Mouse (Mus musculus) heart, adult 9 months (tissue): ENCODE data around the gene Smarca4.

Source experiments
- DNase-seq, 2 experiments: peaks; one replicate each; pipeline ENCODE4 v3.0.0; 2022; ENCODE audit warnings: low spot score in 2 of 2

Gene Smarca4

DNA sequence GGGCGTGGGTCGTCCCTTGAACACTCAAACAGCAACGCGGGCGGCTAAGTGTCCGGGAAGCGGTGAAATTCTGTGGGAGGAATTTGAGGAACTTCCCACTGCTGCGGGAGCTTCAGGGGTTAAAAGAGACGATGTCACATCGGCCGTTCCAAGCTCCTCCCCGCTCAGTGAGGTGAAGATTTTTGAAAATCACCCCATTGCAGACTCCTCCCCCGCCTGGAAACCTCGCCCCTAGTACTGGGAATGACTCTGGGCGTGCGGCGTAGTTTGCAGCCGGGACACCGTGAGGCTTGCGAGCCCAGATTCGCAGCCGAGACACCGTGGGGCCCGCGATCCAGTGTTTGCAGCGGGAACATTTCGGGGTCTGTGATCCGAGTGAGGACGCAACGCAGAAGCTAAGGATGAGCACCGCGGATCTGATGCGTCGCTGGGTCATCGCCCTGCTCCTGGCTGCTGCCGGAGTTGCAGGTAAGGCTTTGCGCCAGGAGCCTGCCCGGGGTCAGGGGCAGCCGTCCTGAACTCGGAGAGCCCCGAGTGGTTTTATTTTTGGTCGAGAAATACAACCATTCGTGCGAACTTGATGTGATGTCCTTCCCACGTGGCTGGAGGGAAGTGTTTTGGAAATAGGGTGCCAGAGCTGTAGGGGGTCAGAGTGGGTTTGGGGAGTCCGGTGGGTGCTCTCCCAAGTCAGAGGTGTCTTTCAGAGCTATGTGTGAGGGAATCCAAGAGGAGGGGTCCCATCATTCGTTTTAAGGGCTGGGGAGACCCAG is 107.6 kb downstream of the Smarca4 start, which contains the start of gene Ldlr:
Gene Ldlr, plus strand, starts transcription at position 107 of the 770 bp plus-strand sequence.
- DNase-seq: peak; percentile 82 to 83

DNA sequence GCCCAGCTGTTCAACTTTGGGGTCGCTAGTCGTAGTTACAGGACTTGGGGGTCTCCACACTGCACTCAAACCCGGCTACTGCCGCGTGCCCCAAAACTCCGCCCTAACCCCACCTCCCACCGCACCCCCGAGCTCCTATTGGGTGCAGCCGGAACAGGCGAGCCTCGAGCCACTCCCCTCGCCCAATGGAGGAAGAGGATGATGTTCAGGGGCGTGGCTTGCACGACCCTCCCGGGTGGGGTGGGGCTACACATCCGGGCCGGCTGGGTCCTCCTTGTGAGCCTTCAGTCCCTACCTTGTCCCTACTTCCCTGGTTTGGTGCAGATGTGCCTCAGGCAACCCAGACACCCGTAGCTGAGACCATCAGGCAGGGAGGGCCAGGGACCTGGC is 108.2 kb downstream of the Smarca4 start:
- DNase-seq: peak; percentile 88 to 89

DNA sequence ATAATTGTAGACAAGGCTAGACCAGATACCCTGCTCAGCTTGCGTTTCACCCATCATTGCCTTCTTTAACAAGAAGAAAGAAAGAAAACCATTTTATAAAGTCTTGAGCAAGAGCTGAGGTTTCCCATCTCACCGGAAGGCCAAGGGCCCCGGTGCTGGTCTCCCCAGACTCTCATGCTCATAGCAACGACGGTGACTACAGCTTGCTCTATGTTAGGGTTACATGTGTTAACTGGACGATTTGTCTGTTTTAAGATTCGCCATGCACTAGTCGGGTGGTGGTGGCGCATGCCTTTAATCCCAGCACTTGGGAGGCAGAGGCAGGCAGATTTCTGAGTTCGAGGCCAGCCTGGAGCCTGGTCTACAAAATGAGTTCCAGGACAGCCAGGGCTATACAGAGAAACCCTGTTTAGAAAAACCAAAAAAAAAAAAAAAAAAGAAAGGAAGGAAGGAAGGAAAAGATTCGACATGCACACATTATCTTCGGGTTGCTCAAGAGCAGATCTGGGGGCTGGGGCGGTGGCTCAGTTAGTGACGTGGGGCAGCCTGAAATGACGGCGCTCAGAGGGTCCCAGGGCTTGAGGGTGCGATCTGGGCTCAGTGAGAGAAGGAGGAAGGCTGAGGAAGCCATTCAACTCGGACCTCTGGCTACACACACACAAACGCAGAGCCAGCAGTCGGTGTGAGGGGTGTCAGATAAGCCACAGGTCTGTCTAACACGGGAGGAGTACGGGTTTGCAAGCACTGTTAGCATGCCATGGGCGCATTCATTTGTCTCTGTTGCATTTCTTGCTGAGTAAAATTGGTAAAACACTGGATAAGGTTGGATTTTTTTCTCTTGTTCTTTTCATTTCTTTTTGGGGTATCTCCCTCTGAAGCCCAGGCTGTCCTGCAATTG is 109.5 kb downstream of the Smarca4 start:
- DNase-seq: no peak

DNA sequence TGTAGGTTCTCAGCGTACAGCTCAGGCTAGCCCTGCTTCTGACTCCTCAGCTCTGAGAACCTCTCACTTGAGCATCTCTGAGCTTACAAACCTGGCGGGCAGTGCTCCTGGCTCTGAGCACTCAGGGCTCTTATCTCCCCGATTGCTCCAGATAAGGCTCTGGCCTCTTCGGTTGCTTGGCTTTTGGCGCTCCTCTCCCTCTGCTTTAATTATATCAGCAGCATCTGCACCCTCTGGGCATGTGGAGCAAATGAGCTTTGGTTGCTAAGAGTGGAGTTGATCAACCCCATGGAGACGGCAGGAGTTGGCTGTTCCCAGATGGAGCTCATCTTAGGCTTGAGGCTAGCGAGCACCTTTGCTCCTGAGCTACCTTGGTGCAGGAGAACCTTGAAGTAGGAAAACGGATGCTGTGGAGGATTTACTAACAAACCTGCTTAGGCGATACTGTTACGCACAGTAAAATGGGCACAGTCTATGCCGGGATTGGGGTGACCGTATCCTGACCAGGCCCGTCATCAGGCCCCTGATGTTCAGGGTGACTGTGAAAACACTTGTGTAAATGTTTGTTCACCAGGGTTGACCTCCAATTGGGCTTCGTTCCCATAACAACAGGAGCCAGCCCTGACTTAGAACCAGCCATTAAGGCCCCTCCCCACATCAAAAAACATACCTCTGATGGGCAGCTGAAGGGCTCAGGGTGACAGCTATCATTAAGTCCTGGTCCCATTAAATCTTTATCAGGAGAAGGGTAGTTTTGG is 110.4 kb downstream of the Smarca4 start:
- no peak for DNase-seq

DNA sequence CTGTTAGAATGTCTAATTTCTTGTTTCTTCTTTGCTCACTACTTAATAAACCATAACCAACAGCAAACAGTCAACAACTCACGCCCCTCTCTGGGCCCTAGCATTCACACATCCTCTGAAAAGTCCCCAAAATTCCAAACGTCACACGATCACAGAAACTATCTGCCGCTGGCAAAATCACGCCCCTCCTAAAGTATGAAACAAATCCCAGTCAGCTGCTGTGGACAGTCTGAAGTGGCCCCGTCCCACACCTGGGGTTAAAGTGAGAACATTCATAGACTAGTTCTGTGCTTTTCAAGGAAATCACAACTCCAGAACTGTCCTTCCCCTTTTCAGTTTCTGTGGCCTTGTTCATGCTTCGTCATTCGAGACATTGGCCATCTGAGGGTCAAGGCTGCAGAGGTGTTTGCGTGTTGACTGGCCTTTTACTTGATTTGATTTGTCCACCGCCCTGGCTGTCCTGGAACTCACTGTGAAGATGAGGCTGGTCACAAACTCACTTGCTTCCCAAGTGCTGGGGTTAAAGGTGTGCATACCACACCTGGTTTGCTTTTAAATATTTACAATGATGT is 112.4 kb downstream of the Smarca4 start:
- DNase-seq: no peak

DNA sequence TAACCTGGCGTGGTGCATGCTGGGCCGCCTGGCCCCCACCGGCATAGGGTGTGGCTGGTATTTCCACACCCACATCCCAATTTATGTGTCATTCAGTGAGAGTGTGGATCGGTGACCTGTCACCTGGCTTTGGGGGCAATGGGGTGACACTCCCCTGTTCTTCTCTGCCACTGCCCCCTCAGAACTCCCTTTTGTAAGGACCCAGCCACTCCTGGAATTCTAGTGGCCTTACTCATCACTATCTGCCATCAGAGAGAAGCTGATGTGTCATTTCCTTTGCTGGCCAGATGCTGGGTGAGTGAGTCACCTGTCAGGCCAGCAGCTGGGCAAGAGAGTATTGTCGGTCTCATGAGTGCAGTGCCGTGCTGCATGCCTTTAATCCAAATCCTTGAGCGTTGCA is 113.3 kb downstream of the Smarca4 start:
- DNase-seq: no peak

DNA sequence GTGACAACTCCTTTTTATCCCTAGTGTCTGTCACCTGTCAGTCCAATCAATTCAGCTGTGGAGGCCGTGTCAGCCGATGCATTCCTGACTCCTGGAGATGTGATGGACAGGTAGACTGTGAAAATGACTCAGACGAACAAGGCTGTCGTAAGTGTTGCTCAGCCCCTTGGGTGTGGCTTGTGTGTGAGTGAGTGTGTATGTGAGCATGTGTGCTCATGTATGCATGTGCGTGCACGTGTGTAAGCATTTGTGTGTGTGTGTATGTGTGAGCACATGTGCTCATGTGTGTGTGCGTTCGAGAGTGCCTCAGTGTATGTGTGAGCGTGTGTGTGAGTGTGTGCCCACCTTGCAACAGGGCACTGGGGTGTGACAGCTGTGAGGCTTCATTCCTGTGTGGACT is 116.3 kb downstream of the Smarca4 start:
- no peak for DNase-seq

DNA sequence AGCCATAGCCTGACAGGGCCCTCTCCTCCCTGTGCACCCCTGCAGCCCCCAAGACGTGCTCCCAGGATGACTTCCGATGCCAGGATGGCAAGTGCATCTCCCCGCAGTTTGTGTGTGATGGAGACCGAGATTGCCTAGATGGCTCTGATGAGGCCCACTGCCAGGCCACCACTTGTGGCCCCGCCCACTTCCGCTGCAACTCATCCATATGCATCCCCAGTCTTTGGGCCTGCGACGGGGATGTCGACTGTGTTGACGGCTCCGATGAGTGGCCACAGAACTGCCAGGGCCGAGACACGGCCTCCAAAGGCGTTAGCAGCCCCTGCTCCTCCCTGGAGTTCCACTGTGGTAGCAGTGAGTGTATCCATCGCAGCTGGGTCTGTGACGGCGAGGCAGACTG is 117.5 kb downstream of the Smarca4 start:
- DNase-seq: no peak

DNA sequence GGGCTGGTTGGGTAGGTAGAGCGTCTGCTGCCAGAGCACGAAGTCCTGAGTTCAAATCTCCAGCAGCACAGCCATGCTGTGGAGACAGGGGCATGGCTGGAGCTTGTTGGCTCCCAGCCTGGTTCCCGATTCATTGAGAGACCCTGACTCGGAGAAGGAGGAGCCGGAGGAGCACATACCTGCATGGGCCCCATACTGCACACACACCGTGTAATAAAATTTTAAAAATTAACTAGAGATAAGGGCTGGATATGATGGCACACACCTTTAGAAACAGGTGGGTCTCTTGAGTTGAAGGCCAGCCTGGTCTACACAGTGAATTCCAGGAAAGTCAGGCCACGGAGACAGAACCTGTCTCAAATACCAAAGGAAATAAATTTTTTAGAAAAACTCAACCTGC is 118.0 kb downstream of the Smarca4 start:
- DNase-seq: no peak

DNA sequence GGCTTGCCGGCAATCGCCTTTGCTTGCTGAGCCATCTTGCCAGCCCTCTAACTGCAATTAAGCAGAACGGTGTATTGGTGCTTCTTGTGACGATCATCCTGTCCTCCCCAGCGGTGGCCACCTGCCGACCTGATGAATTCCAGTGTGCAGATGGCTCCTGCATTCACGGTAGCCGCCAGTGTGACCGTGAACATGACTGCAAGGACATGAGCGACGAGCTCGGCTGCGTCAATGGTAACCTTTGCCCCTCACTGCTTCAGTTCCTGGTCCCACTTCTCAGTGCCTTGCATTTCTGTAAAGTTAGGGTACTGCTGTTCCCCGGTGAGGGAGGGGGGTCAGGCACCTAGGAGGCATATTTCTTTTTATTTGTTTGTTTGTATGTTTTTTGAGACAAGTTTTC is 119.2 kb downstream of the Smarca4 start:
- no peak for DNase-seq

DNA sequence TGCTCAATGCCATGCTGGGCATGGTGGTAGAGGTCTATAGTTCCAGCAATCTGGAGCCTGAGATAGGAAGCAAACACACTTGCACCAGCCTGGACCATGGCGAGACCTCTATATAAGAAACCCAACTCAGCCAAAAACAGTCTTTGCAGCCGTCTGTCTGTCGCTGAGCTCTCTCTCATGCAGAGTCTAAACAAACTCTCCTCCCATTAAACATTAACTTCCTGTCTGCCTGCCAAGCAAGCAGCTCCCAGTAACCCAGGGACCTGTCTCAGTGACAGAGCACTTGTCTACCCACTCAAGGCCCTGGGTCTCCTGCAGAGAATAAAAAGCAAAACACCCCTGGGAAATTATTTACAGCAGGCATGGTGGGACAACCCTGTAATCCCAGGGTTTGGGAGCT is 120.6 kb downstream of the Smarca4 start:
- DNase-seq: no peak

DNA sequence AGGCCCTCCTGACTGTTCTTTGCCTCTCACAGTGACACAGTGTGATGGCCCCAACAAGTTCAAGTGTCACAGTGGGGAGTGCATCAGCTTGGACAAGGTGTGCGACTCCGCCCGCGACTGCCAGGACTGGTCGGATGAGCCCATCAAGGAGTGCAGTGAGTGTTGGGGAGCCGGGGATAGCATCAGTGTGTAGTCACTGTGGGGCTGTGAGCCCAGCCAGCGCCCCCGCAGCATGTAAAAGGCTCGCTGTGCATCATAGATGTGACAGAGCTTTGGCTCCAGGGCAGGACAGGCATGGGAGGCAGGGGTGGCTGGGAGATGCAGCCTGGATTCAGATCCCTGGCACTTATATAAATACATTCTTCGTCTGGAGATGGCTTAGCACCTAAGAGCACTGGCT is 121.2 kb downstream of the Smarca4 start:
- no peak for DNase-seq

DNA sequence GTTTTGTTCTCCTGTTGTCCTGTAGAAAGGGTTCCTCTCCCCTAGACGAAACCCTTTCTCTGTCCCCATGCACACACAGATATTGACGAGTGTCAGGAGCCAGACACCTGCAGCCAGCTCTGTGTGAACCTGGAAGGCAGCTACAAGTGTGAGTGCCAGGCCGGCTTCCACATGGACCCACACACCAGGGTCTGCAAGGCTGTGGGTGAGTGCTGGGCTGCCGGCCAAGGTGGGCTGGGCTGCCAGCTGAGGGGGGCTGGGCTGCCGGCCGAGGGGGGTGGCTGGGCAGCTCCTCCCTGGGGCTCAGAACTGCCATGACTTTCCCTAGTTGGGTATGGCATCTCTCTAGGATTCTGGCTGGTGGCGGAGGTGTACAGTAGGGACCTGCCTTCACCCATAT is 122.8 kb downstream of the Smarca4 start:
- no peak for DNase-seq

DNA sequence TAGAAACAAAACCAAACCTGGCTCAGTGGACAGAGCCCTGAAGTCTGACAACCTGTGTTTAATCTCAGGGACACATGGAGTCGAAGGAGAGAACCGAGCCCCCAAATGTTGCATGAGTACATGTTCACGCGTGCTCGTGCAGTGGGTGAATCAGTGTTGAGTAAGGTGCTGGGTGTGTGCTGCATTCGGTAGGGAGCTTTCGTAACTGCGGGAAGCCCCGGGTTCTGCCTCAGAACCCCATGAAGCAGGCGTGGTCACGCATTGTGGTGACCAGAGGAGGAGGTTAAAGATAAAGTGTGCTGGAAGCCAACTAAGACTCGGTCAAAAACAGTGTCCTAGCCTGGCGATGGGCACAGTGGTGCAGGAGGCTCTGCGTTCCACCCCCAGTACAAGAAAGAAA is 124.5 kb downstream of the Smarca4 start:
- no peak for DNase-seq

DNA sequence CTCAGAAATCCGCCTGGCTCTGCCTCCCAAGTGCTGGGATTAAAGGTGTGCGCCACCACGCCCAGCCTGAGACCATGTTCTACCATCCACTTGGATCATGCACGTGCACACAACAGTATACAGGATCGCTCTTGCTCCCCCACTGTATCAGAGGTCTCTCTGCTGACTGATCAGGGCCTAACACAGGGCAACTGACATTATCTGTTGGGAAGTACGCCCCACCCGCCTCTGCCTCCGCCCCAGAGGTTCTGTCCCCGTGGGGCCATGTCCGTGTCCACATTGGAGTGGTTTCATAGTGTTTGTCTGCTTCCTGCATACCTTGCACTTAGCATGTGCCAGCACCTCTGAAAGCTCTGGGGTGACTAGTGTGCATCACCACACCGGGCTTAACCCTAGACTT is 125.5 kb downstream of the Smarca4 start:
- DNase-seq: no peak

DNA sequence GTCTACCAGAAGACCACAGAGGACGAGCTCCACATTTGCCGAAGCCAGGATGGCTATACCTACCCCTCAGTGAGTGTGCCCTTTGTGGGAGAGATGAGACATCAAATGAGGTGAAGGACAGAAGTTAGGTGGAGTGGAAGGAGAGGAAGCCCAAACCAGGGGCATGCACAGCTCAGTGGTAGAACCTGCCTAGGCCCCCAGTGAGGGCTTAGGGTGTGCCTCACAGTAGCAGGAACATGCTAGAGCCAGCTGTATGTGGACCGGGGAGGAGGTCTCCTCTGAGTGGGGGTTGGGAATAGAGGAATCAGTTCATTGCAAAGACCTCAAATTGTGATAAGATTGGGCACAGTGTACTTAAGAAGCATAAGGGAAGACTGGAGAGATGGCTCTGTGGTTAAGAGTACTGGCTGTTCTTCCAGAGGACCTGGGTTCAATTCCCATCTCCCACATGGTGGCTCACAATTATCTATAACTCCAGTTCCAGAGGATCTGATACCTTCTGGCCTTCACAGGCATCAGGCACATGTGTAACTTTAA is 131.3 kb downstream of the Smarca4 start:
- no peak for DNase-seq

DNA sequence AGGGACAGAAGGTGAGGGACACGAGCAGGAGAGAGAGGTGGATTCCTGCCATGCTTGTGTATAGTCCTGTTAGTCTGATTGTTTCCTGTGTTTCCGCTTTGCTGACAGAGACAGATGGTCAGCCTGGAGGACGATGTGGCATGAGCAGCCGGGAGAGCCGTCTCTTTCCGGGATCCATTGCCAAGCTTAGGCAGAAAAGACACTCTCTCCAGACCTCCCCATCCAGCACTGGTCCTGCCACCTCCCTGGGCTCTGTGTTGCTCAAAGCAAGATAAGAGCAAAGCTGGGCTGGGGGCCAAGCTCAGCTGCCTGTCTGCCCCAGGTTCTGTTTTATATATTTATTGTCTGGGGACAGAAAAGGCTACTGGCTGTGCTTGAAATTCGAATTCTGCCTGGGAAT is 132.1 kb downstream of the Smarca4 start:
- DNase-seq: peak; percentile 65 to 67

DNA sequence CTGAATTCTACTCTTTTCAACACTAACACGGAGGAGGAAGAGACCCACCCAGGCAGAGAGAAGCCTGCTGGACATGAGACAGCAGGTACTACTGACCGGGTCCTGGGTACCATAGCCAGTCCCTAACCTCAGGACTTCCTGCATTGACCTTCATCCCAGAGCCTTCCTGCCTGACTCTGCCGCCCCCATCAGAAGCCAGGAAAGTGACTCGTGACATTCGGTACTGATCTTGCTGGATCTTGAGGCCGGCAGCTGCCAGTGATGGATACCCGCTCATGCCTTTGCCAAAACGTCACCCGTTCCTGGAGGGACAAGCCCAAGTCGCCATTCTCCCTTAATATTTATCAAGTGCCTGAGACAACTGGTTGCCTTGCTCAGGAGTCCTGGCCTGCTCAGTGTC is 132.5 kb downstream of the Smarca4 start:
- DNase-seq: no peak

DNA sequence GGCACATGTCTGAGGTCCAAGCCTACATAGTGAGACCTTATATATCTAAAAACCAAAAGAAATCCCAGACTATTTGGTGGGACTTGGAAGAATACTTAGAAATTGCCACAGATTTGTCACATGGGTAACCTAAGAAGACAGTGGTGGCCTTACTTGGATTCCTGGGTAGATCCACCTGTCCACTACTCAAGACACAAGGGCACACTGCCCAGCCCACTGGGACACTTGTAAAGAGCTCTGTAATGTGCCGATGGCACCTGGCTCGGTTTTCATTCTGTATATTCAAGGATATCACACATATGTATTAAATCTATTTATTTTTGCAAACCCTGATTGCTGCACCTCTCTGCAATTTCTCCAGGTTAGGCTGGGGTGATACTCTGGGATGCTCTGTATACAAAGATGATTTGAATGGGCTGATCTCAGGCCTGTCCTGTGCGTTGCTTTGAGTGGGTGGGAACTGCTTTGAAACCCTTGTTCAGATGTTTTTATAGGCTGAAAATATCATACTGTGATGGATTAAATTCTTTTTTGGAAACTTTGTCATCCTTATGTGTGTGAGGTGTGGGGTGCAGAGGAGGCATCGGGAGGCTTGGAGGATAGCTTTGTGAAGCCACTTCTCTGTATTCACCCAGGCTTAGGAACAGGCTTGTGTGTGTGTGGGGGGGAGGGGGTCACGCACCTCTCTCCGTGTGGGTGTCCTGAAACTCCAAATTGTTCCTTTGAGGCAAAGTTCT is 133.6 kb downstream of the Smarca4 start:
- DNase-seq: no peak

DNA sequence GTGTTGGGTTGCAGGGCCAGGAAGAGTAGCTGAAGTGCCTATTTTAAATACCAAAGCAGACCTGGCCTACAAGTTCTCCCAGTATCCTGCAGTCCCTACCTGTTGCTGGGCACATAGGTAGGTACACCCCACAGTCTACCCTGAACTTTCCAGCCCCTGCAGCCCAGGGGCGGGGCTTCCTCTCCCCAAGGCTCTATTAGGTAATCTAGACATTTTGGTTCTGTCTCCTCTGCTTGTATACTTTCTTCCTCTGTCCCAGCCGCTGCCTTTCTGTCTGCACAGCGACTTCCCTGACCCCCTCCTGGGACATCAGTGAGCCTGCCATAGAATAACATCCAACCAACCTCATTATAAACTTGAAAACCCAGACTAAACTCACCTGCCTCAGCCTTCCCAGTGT is 134.4 kb downstream of the Smarca4 start:
- DNase-seq: no peak

DNA sequence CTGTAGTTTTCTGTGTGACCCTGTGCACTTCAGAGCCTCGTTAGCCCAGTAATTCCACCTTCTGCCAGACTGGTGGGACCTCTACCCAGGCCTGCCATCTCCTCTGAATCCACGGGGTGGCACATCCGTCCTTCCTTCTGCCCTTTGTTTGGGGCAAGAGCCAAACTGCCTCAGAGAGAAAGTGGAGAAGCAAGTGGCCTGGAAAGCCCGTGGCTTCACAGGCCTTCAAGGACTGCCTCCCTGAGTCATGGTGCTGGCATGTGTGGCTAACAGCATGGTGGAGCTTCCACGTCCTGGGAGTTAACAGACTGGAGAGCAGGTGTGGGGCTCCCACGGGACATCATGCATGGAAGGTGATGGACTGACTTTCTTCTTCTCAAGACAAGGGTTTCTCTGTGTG is 135.4 kb downstream of the Smarca4 start:
- DNase-seq: peak; percentile 30 to 58
